In genomic region chr2:180824724-180825123, GRCm38 (mm10) we compare ENCODE assay signal across 16 mouse cellular contexts. TPM values are rescaled to one million over a fixed set of nuclear protein-coding genes. Genes with fewer than 3 reads are reported as not detected.
DNase-seq lines count a peak whose midpoint lies in the region; ATAC-seq lines count a peak whose summit lies in the region.
"Had no signal": no experiment of that assay in that cellular context is flagged by ENCODE, and none has a peak within 500 bp of the region (broad histone marks: within the 10 kb centered on the region; RNA-seq: fewer than 3 reads in every experiment).

No protein-coding gene starts in this region.

- H3K9me3 ChIP-seq in neural tube, embryonic 13.5 days = no peaks in the 10 kb centered on the region
- no peaks in the 10 kb centered on the region for H3K9me3 ChIP-seq in hindbrain, embryonic 16.5 days (ENCODE audit: control insufficient read depth, low read length)
- H3K9me3 ChIP-seq: heart, embryonic 10.5 days had no signal

- peaks cover 35% of the 10 kb centered on the region for H3K4me1 ChIP-seq in neural tube, embryonic 13.5 days (replicated peaks)
- peaks cover 6% of the 10 kb centered on the region for H3K4me1 ChIP-seq in hindbrain, embryonic 16.5 days (ENCODE audit: control insufficient read depth, insufficient read depth, low read depth, low read length)

- DNase-seq in frontal cortex, postnatal 14 days (ENCODE audit: low spot score in 2 of 2) = no peak
- DNase-seq in neural tube, embryonic 10.5 days (ENCODE audit: extremely low spot score, low spot score) = no peak
- peak; percentile 75 for DNase-seq in telencephalon, adult 2 months (ENCODE audit: low read depth, low spot score)
- no peak for DNase-seq in heart, postnatal 10 days
- DNase-seq in T-cell, adult 2 months (ENCODE audit: low spot score) = no peak
- DNase-seq: kidney, postnatal 25 days; lung, adult 18-20 months; thymus, adult 2 months had no signal

- 0 out of 2 replicates have a peak overlapping the region, but pooled peaks have one; percentile 17 for H3K9ac ChIP-seq in neural tube, embryonic 13.5 days
- no peak overlapping the region for H3K9ac ChIP-seq in hindbrain, embryonic 16.5 days (ENCODE audit: low read depth, low read length)

- no peaks in the 10 kb centered on the region for H3K27me3 ChIP-seq in neural tube, embryonic 13.5 days
- no peaks in the 10 kb centered on the region for H3K27me3 ChIP-seq in hindbrain, embryonic 16.5 days (replicated peaks; ENCODE audit: control insufficient read depth, insufficient read depth, low read length)

- no peak overlapping the region for H3K4me3 ChIP-seq in neural tube, embryonic 13.5 days
- no peak overlapping the region for H3K4me3 ChIP-seq in hindbrain, embryonic 16.5 days (ENCODE audit: low read length)
- H3K4me3 ChIP-seq: heart, embryonic 10.5 days; megakaryocyte, embryonic 14.5 days had no signal

- WGBS in neural tube, embryonic 13.5 days = 63% methylated on average over 4 of the region's 4 CpGs
- WGBS in hindbrain, embryonic 16.5 days = 74% methylated on average over 4 of the region's 4 CpGs

- intact Hi-C loops in heart, postnatal 10 days (cut with DNase I) = no loop called here

- peak; percentile 32 for ATAC-seq in frontal cortex, adult (ENCODE audit: low TSS enrichment)
- ATAC-seq in neural tube, embryonic 13.5 days (ENCODE audit: low read depth) = peak; percentile 33; the same call in 1 of the 2 replicates
- ATAC-seq in hindbrain, embryonic 16.5 days = peak; percentile 26; the same call in 1 of the 2 replicates

- peak overlapping the region; percentile 94 for H3K27ac ChIP-seq in neural tube, embryonic 13.5 days (replicated peaks)
- H3K27ac ChIP-seq in hindbrain, embryonic 16.5 days (ENCODE audit: low read depth, low read length) = peak overlapping the region; percentile 56; the same call in 1 of the 2 replicates
- H3K27ac ChIP-seq: heart, embryonic 10.5 days had no signal

- no peak overlapping the region for H3K4me2 ChIP-seq in neural tube, embryonic 13.5 days
- H3K4me2 ChIP-seq in hindbrain, embryonic 16.5 days (ENCODE audit: low read length) = no peak overlapping the region

- H3K36me3 ChIP-seq in neural tube, embryonic 13.5 days = no peaks in the 10 kb centered on the region
- H3K36me3 ChIP-seq in hindbrain, embryonic 16.5 days (ENCODE audit: control insufficient read depth, insufficient read depth, low read length) = no peaks in the 10 kb centered on the region
- H3K36me3 ChIP-seq: heart, embryonic 10.5 days had no signal

RNA-seq across cellular contexts. Expression of gene Bhlhe23, which starts 48.0 kb away (rescaled TPM):
- polyA plus RNA-seq in neural tube, embryonic 13.5 days (2015; fragmentation: Nextera tagmentation; extraction: Ambion mirVana) = 4.2 and 4.3 TPM in 2 replicates
- 0.36 and 0.69 TPM in 2 replicates for polyA plus RNA-seq in hindbrain, embryonic 16.5 days (2015; fragmentation: Nextera tagmentation; extraction: Ambion mirVana)
- not detected for total RNA-seq in heart, postnatal 10 days (2021)
- total RNA-seq: gastrocnemius, adult 8-10 months; neutrophil, adult 5-6 weeks had no signal
- polyA plus RNA-seq: limb, embryonic 11.5 days had no signal
